Mouse (Mus musculus) embryonic facial prominence, embryonic 11.5 days (tissue): ENCODE results near the gene Kalrn. TPM values are rescaled to one million over a fixed set of nuclear protein-coding genes. Genes with fewer than 3 reads are reported as not detected.

Experiments
- ATAC-seq: fragments of 200-750 bp; cut with Nextera tagmentation; replicated peaks from 2 replicates; pipeline ENCODE4 v1.8.0; 2017; ENCODE audit warnings: low read depth; ENCODE audit not compliant: insufficient number of reproducible peaks, low FRiP score, low TSS enrichment
- DNase-seq: peaks from one replicate; pipeline ENCODE4 v3.0.0-alpha.2; 2015; ENCODE audit warnings: low spot score
- H3K27ac ChIP-seq: fragments of 300-500 bp; sonication (generic); replicated peaks from 2 replicates; pipeline ENCODE4 v1.5.1; 2014; ENCODE audit warnings: mild to moderate bottlenecking, low read depth, low read length, control low read depth
- H3K27me3 ChIP-seq: fragments of 300-500 bp; sonication (generic); 2 replicates; pipeline ENCODE4 v1.6.1; 2014; ENCODE audit warnings: mild to moderate bottlenecking, low read length, moderate library complexity, mixed read lengths; ENCODE audit not compliant: control insufficient read depth, insufficient read depth
- H3K36me3 ChIP-seq: fragments of 300-500 bp; sonication (generic); replicated peaks from 2 replicates; pipeline ENCODE4 v1.6.1; 2014; ENCODE audit warnings: low read depth, mild to moderate bottlenecking, low read length, moderate library complexity, mixed read lengths; ENCODE audit not compliant: control insufficient read depth, insufficient read depth
- H3K4me1 ChIP-seq: fragments of 300-500 bp; sonication (generic); 2 replicates; pipeline ENCODE4 v1.6.1; 2014; ENCODE audit warnings: low read length, mixed read lengths; ENCODE audit not compliant: control insufficient read depth, insufficient read depth
- H3K4me2 ChIP-seq: fragments of 300-500 bp; sonication (generic); 2 replicates; pipeline ENCODE4 v1.6.1; 2014; ENCODE audit warnings: low read depth, mild to moderate bottlenecking, control low read depth, low read length, moderate library complexity
- H3K4me3 ChIP-seq: fragments of 300-500 bp; sonication (generic); 2 replicates; pipeline ENCODE4 v1.5.1; 2014; ENCODE audit warnings: low read depth, low read length, control low read depth
- H3K9ac ChIP-seq: fragments of 300-500 bp; sonication (generic); replicated peaks from 2 replicates; pipeline ENCODE4 v1.6.1; 2014; ENCODE audit warnings: mild to moderate bottlenecking, control low read depth, low read length
- H3K9me3 ChIP-seq: fragments of 300-500 bp; sonication (generic); replicated peaks from 2 replicates; pipeline ENCODE4 v1.6.1; 2016; ENCODE audit warnings: mild to moderate bottlenecking, low read length, inconsistent platforms, mixed read lengths; ENCODE audit not compliant: control insufficient read depth
- WGBS: fragments of 180-500 bp; shearing (Covaris S2); extraction: QIAGEN DNeasy Blood & Tissue Kit; methylation state at CpG from one replicate; pipeline ENCODE4 v1.1.7; 2014; 5-methylcytosine and 5-hydroxymethylcytosine counted together
- polyA plus RNA-seq: library from polyadenylated mRNA; unstranded; fragments of >200 nt; fragmentation: Nextera tagmentation; extraction: Ambion mirVana; gene quantifications from 2 replicates; pipeline ENCODE4 v1.2.1, GENCODE M21; 2014

The Kalrn gene
- polyA plus RNA-seq, 1 experiment from 2014 or later, result 12.0 TPM

DNA sequence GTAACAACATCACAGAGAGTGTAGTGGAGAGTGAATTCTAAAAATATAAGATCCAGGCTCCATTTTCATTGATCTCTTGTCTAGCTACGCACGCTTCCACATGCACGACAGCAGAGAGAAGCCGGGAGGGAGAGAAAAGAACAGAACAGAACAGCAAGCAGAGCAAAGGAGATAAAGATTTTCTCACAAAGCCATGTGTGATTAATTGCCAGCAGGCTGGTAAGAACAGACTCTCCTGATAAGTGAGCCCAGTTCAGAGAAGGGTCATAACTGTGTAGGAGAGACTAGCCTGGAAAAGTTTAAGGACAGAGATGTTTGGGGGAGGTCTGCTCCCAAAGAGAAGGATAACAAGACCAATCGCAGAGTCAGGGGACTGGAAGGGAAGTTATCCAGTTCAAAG is 515.9 kb downstream of the Kalrn start:
- Histone ChIP-seq H3K27ac (no peak overlapping the region), H3K4me2 (no peak overlapping the region), H3K9me3 (no peaks in the 10 kb centered on the region), H3K9ac (no peak overlapping the region), H3K4me3 (no peak overlapping the region), H3K27me3 (no peaks in the 10 kb centered on the region), H3K36me3 (0 out of 2 replicates have a peak, but pooled peaks cover 2% of the 10 kb centered on the region), H3K4me1 (no peaks in the 10 kb centered on the region)
- 68% methylated on average over 5 of the region's 5 CpGs for WGBS
- DNase-seq (no peak), ATAC-seq (no peak)

GRCm38 (mm10) chr16:34056418-34057111 is 516.8 kb downstream of the Kalrn start:
- no peaks in the 10 kb centered on the region for H3K4me1 ChIP-seq
- WGBS, result 62% methylated on average over 10 of the region's 10 CpGs
- no peaks in the 10 kb centered on the region for H3K27me3 ChIP-seq
- no peak overlapping the region for H3K4me3 ChIP-seq
- H3K4me2 ChIP-seq, result no peak overlapping the region
- H3K36me3 ChIP-seq, result 0 out of 2 replicates have a peak, but pooled peaks cover 2% of the 10 kb centered on the region
- ATAC-seq (no peak), DNase-seq (no peak)
- no peak overlapping the region for H3K27ac ChIP-seq
- no peak overlapping the region for H3K9ac ChIP-seq
- H3K9me3 ChIP-seq, result no peaks in the 10 kb centered on the region

DNA sequence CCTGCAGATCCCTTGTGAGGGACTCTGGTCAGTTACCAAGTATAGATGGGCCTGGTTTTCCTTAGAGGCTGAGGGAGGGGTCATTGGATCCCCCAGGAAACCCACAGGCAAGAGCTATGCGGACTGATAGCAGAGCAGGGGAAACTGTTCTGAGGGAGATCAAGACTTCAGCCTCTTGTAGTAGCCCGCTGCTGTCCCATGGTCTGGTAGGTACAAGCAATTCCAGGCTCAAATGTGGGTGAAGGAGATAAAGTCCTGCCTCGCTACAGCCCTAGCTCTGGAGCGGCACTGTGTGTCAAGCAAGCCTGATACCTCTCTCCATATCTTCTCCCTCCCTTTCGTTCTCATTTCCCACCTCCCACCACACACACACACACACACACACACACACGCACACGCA is 523.2 kb downstream of the Kalrn start:
- 0 out of 2 replicates have a peak, but pooled peaks cover 2% of the 10 kb centered on the region for H3K36me3 ChIP-seq
- H3K27ac ChIP-seq, result no peak overlapping the region
- H3K27me3 ChIP-seq, result no peaks in the 10 kb centered on the region
- H3K4me2 ChIP-seq, result no peak overlapping the region
- DNase-seq (no peak), ATAC-seq (no peak)
- 77% methylated on average over 7 of the region's 7 CpGs for WGBS
- no peaks in the 10 kb centered on the region for H3K9me3 ChIP-seq
- no peaks in the 10 kb centered on the region for H3K4me1 ChIP-seq
- H3K9ac ChIP-seq, result no peak overlapping the region
- no peak overlapping the region for H3K4me3 ChIP-seq

DNA sequence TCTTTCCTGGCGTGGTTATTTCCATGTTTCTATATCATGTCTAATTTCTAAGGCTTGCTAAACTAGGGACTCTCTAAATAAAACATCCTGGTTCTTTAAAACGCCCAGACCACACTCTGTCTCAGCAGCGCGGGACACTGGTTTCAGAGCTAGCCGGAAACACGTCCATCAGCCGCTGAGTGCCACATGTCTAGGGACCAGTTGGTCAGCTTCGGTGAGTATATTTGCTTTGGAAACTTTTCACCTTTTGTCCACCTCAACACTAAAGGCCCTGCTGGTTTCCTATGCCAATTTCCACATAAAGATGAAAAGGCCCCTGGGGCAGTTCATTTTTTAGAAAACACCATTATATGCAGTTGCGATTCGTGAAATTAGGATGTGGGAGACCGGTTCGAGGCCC is 524.0 kb downstream of the Kalrn start:
- WGBS, result 92% methylated on average over 12 of the region's 12 CpGs
- Histone ChIP-seq H3K9me3 (no peaks in the 10 kb centered on the region), H3K4me1 (no peaks in the 10 kb centered on the region), H3K9ac (no peak overlapping the region), H3K27ac (no peak overlapping the region), H3K4me2 (no peak overlapping the region), H3K27me3 (no peaks in the 10 kb centered on the region), H3K36me3 (0 out of 2 replicates have a peak, but pooled peaks cover 2% of the 10 kb centered on the region), H3K4me3 (no peak overlapping the region)
- ATAC-seq (no peak), DNase-seq (no peak)

- H3K27ac ChIP-seq, result no peak overlapping the region
- WGBS, result 87% methylated on average over 4 of the region's 4 CpGs
- no peak overlapping the region for H3K4me3 ChIP-seq
- DNase-seq, result no peak
- 0 out of 2 replicates have a peak, but pooled peaks cover 2% of the 10 kb centered on the region for H3K36me3 ChIP-seq
- no peaks in the 10 kb centered on the region for H3K27me3 ChIP-seq
- no peaks in the 10 kb centered on the region for H3K9me3 ChIP-seq
- H3K9ac ChIP-seq, result no peak overlapping the region
- no peak for ATAC-seq
- no peaks in the 10 kb centered on the region for H3K4me1 ChIP-seq
- no peak overlapping the region for H3K4me2 ChIP-seq
Measured at GRCm38 (mm10) chr16:34048232-34048631, 525.1 kb downstream of the Kalrn start.

DNA sequence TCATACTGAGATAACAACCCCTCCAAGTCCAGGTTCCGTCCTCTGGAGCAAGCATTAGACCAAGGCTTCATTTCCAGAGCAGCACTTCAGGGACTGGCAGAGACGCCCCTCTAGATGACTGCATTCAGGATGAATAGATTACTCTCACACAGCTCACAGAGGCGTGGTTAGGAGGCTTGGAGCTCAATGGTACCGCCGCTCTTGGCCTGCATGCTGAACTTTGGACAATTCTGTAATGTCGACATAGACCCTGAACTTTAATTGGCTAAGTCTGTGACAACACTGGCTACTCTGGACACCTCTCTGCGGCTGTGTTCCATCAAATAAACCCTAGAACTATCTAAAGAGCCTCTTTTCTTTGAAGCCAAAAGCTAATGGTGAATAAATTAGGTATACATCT is 525.8 kb downstream of the Kalrn start:
- H3K4me2 ChIP-seq, result no peak overlapping the region
- H3K36me3 ChIP-seq, result no peaks in the 10 kb centered on the region
- H3K9ac ChIP-seq, result no peak overlapping the region
- no peak overlapping the region for H3K27ac ChIP-seq
- no peak overlapping the region for H3K4me3 ChIP-seq
- DNase-seq (no peak), ATAC-seq (no peak)
- H3K9me3 ChIP-seq, result no peaks in the 10 kb centered on the region
- WGBS, result 72% methylated on average over 7 of the region's 7 CpGs
- H3K27me3 ChIP-seq, result no peaks in the 10 kb centered on the region
- no peaks in the 10 kb centered on the region for H3K4me1 ChIP-seq

DNA sequence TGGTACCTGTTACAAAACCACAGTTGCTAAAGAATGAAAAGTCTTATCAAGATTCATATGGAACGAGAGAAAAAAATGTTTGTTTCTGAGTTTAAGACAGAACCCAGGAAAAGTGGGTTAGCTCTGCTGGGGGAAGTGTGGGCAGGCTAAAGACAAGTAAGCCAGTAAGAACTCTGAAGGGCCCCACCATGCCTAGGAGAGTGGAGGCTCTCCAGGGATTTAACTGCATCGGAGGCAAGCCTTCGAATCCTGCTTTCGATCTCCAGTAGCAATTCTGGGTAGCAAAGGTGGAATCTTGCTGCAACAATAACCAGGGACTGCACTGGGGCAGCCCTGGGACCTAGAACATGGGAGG is 526.3 kb downstream of the Kalrn start:
- Histone ChIP-seq H3K36me3 (no peaks in the 10 kb centered on the region), H3K4me1 (no peaks in the 10 kb centered on the region), H3K27ac (no peak overlapping the region), H3K9ac (no peak overlapping the region), H3K4me2 (no peak overlapping the region), H3K4me3 (no peak overlapping the region), H3K9me3 (no peaks in the 10 kb centered on the region), H3K27me3 (no peaks in the 10 kb centered on the region)
- 83% methylated on average over 4 of the region's 4 CpGs for WGBS
- no peak for ATAC-seq
- no peak for DNase-seq

GRCm38 (mm10) chr16:34046268-34047005 is 526.9 kb downstream of the Kalrn start:
- ATAC-seq, result no peak
- WGBS, result 80% methylated on average over 13 of the region's 13 CpGs

More at GRCm38 (mm10) chr16:34046268-34047005, 526.9 kb downstream of the Kalrn start:
- H3K27me3 ChIP-seq, result no peaks in the 10 kb centered on the region
- H3K9me3 ChIP-seq, result no peaks in the 10 kb centered on the region
- no peak for DNase-seq
- no peaks in the 10 kb centered on the region for H3K4me1 ChIP-seq
- no peaks in the 10 kb centered on the region for H3K36me3 ChIP-seq
- H3K4me3 ChIP-seq, result no peak overlapping the region
- no peak overlapping the region for H3K27ac ChIP-seq
- H3K9ac ChIP-seq, result no peak overlapping the region
- no peak overlapping the region for H3K4me2 ChIP-seq
